Mouse (Mus musculus) liver, embryonic 14.5 days (tissue): Measurements from ENCODE around the gene Nudt22. TPM values are rescaled to one million over a fixed set of nuclear protein-coding genes. Genes with fewer than 3 reads are reported as not detected.

Source experiments
- ATAC-seq: fragments of 200-750 bp; cut with Nextera tagmentation; 2 replicates; pipeline ENCODE4 v1.8.0; 2017; ENCODE audit warnings: moderate number of reproducible peaks, mild to moderate bottlenecking, moderate library complexity; ENCODE audit not compliant: insufficient read depth
- DNase-seq, 3 experiments: peaks; one replicate each; pipeline ENCODE4 v3.0.0-alpha.2; 2012 to 2013; ENCODE audit warnings: low read depth in 3 of 3, low spot score in 3 of 3
- H3K27ac ChIP-seq: fragments of 300-500 bp; sonication (generic); 2 replicates; pipeline ENCODE4 v1.5.1; 2014; ENCODE audit warnings: moderate library complexity, mild to moderate bottlenecking, control low read depth, inconsistent platforms
- H3K27me3 ChIP-seq: fragments of 300-500 bp; sonication (generic); 2 replicates; pipeline ENCODE4 v1.6.1; 2014; ENCODE audit warnings: mild to moderate bottlenecking, low read length, moderate library complexity; ENCODE audit not compliant: control insufficient read depth, insufficient read depth
- H3K36me3 ChIP-seq: fragments of 300-500 bp; sonication (generic); replicated peaks from 2 replicates; pipeline ENCODE4 v1.6.1; 2014; ENCODE audit warnings: low read depth; ENCODE audit not compliant: control insufficient read depth, insufficient read depth
- H3K4me1 ChIP-seq, 2 experiments: fragments of 200-500 bp in 1 of 2; fragments of 300-500 bp in 1 of 2; sonication (generic) in 1 of 2; replicated peaks; 2 replicates each; pipeline ENCODE4 v1.6.1; 2012 to 2014; ENCODE audit warnings: antibody characterized with exemption in 1 of 2, inconsistent platforms in 1 of 2, low read length in 1 of 2; ENCODE audit not compliant: control insufficient read depth in 2 of 2, insufficient read depth in 2 of 2
- H3K4me2 ChIP-seq: fragments of 300-500 bp; sonication (generic); 2 replicates; pipeline ENCODE4 v1.6.1; 2014; ENCODE audit warnings: low read depth, mild to moderate bottlenecking, control low read depth, moderate library complexity
- H3K4me3 ChIP-seq, 2 experiments: fragments of 200-500 bp in 1 of 2; fragments of 300-500 bp in 1 of 2; sonication (generic) in 1 of 2; 2 replicates each; pipeline ENCODE4 v1.5.1; 2012 to 2014; ENCODE audit warnings: low read depth in 2 of 2, low read length in 2 of 2, mild to moderate bottlenecking in 2 of 2, control low read depth in 1 of 2, inconsistent platforms in 1 of 2, moderate library complexity in 1 of 2; ENCODE audit not compliant: insufficient read depth in 1 of 2
- H3K9ac ChIP-seq: fragments of 300-500 bp; sonication (generic); replicated peaks from 2 replicates; pipeline ENCODE4 v1.6.1; 2014; ENCODE audit warnings: mild to moderate bottlenecking, control low read depth, moderate library complexity
- H3K9me3 ChIP-seq: fragments of 300-500 bp; sonication (generic); 2 replicates; pipeline ENCODE4 v1.6.1; 2016; ENCODE audit warnings: low read length, mixed read lengths; ENCODE audit not compliant: control insufficient read depth
- CTCF ChIP-seq: IDR thresholded peaks from 2 replicates; pipeline ENCODE4 v1.5.1; 2016; ENCODE audit warnings: antibody characterized with exemption, low read depth, control low read depth
- EP300 ChIP-seq: IDR thresholded peaks from 2 replicates; pipeline ENCODE4 v1.6.1; 2016; ENCODE audit warnings: antibody characterized with exemption, low read depth
- WGBS: fragments of 180-500 bp; shearing (Covaris S2); extraction: QIAGEN DNeasy Blood & Tissue Kit; methylation state at CpG from one replicate; pipeline ENCODE4 v1.1.7; 2014; ENCODE audit not compliant: insufficient replicate concordance; 5-methylcytosine and 5-hydroxymethylcytosine counted together
- polyA plus RNA-seq, 2 experiments: library from polyadenylated mRNA; depleted of rRNA in 1 of 2; stranded (reverse) in 1 of 2; unstranded in 1 of 2; fragments of >200 nt; fragmentation: Nextera tagmentation in 1 of 2; extraction: Ambion mirVana in 1 of 2; gene quantifications; 2 replicates each; pipeline versions ENCODE4 v1.2.1 to v1.2.3; 2012 to 2014

The Nudt22 gene
- polyA plus RNA-seq, 2 experiments: 6.8 to 9.7 TPM

DNA sequence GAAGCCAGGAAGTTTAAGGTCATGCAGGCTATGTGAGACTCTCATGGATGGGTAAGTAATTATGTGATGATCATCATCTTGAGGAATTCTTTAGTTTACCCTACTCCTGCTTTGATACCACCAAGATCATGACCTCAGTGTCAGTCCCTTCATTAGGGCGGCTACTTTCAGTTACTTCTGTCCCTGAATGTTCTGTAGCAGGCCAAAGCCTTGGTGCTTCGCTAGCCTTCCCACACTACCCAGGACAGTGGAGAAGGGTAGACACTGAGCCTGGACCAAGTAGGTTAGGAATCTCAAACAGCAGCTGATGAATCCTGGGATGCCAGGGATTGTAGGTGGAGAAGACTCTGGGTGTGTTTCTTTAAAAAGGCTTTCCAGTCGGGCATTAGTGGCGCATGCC is 14.5 kb downstream of the Nudt22 start:
- no peak for TF ChIP-seq CTCF
- no peak for TF ChIP-seq EP300
- ATAC-seq (no peak), DNase-seq (no peak)
- 87% methylated on average over 4 of the region's 4 CpGs for WGBS
- H3K9ac ChIP-seq: no peak overlapping the region
- H3K4me3 ChIP-seq: peak overlapping the region in 1 of 2 experiments; percentile 83; a peak in 2 of 4 replicates
- H3K4me1 ChIP-seq: peaks cover 11 to 27% of the 10 kb centered on the region in 2 experiments
- H3K27me3 ChIP-seq: no peaks in the 10 kb centered on the region
- peak overlapping the region; percentile 90 for H3K4me2 ChIP-seq
- H3K27ac ChIP-seq: no peak overlapping the region
- H3K36me3 ChIP-seq: peaks cover 6% of the 10 kb centered on the region
- H3K9me3 ChIP-seq: no peaks in the 10 kb centered on the region

DNA sequence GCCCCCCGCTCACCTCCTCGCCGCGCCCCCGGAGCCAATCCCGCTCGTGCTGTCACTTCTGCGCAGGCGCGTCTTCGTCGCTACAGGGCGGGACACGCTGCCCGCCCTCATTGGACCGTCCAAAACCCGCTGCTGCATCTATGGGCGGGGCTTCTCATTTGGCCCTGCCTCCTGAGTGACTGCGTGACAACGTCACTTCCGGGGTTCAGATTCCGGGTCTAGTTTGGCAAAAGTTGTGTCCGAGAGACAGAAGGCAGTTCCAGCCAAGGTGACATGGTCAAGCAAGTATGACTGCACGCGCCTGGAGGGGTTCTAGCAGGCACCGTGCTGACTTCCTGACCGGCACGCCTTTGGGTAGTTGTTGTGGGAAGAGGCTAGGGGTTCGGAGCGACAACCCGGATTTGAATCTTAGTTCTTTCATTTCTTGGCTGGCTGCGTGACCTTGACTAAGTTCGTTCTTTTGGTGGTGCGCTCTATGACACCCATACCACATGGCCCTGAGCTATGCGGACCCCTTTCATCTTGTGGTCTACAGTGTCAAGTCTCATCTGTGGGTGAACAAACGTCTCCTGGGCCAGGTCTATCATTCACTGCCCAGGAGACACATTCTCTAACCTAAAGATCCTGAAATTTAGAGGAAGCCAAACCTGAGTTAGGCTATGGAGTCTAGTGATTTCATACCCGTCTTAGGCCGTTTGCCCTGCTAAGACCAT is 15.4 kb downstream of the Nudt22 start, which contains the start of gene Fkbp2:
Fkbp2 (minus strand) TSS at position 121 of the 713 bp plus-strand sequence.
- TF ChIP-seq EP300 (no peak), CTCF (no peak)
- H3K27me3 ChIP-seq: no peaks in the 10 kb centered on the region
- H3K36me3 ChIP-seq: peaks cover 6% of the 10 kb centered on the region
- peaks cover 7 to 21% of the 10 kb centered on the region in 2 experiments; a peak in 3 of 4 replicates for H3K4me1 ChIP-seq
- peak within 1 kb of the TSS; percentile 75 for H3K9ac ChIP-seq
- peak within 1 kb of the TSS; percentile 83 to 93 for H3K4me3 ChIP-seq
- H3K9me3 ChIP-seq: no peaks in the 10 kb centered on the region
- WGBS: under 1% methylated on average over 38 of the region's 38 CpGs
- peak within 1 kb of the TSS; percentile 90 for H3K4me2 ChIP-seq
- ATAC-seq: peak; percentile 82
- DNase-seq: peak; percentile 97 to 98 (median 98)
- peak within 1 kb of the TSS; percentile 74 for H3K27ac ChIP-seq

DNA sequence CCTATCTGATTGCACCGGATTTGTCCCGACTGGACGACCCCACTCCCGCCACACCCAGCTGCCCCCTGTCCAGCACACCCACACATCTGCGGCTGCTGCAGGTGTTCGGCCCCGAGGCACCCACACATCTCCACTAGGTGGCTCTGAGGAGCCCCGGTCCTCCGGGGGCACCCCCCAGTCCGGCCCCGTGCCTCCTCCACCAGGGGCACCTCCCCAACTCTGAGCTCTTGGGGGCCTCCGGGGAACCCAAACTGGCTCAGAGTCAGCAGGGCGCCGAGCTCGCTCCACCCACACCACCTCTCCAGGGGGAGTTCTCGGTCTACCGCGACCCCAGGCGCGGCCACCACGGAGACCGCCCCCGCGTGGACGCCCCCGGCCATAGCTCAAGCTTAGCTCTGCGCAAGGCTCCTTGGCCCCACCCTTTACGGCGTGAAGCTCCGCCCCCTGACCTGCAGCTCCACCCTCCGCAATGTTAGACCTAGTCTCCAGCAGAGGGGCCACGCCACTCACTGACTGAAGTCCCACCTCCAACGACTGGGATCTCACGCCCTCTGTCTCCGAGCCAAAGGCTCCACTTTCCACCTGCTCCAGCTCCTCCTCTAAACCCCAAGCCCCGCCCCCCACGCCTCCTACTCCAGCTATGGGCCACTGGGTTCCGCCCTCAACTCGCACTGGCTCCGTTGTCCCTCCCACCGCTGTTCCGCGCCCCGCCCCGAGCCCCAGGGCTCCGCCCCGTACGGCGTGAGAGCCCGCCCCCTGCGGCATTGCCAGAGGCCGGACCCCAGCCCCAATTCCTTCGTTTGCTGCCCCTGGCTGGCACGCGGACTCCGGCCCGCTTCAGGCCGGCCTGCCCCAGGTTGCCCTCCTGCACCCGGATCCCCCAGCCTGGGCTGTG is 16.2 kb downstream of the Nudt22 start:
- DNase-seq (peak; percentile 98), ATAC-seq (peak; percentile 85)
- H3K36me3 ChIP-seq: peaks cover 6% of the 10 kb centered on the region
- peak overlapping the region; percentile 83 to 93 for H3K4me3 ChIP-seq
- peak overlapping the region; percentile 63 for H3K27ac ChIP-seq
- no peaks in the 10 kb centered on the region for H3K9me3 ChIP-seq
- peak overlapping the region; percentile 90 for H3K4me2 ChIP-seq
- peaks cover 7 to 21% of the 10 kb centered on the region in 2 experiments; a peak in 3 of 4 replicates for H3K4me1 ChIP-seq
- TF ChIP-seq EP300 (no peak), CTCF (peak; percentile 82)
- WGBS: under 1% methylated on average over 59 of the region's 59 CpGs
- H3K27me3 ChIP-seq: no peaks in the 10 kb centered on the region
- peak overlapping the region; percentile 75 for H3K9ac ChIP-seq

DNA sequence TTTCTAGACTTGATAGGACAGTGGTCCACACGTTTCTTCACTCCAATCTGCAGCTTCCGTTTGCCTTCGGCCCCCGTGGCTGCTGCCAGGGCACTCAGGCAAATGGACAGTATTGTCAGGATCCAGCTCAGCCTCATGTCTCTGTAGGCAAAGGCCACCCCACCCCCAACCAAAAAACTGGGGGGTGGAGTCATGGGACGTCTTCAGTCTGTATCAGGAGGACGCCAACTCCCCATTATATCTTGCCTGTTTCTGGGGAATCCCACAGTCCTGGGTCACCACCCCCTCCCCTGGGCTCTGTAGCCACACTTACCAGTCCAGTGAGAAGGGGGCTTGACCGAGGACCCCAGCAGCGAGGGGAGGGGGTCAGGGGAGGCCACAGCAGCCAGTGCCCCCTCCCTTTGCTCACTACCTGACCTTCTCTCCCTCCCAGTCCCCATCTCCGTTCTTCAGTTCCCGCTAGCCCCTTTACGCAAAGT is 16.9 kb downstream of the Nudt22 start:
- Histone ChIP-seq H3K4me1 (peaks cover 8 to 22% of the 10 kb centered on the region in 2 experiments), H3K27me3 (no peaks in the 10 kb centered on the region), H3K4me2 (peak overlapping the region; percentile 90), H3K36me3 (peaks cover 6% of the 10 kb centered on the region), H3K4me3 (peak overlapping the region; percentile 70 to 83), H3K27ac (peak overlapping the region; percentile 63), H3K9ac (peak overlapping the region; percentile 70), H3K9me3 (no peaks in the 10 kb centered on the region)
- DNase-seq: peak in 1 of 3 experiments; percentile 59
- WGBS: 5% methylated on average over 11 of the region's 11 CpGs
- TF ChIP-seq EP300: no peak
- ATAC-seq: no peak

- Histone ChIP-seq H3K36me3 (peaks cover 6% of the 10 kb centered on the region), H3K9me3 (no peaks in the 10 kb centered on the region), H3K4me3 (peak overlapping the region; percentile 70 to 83), H3K4me2 (peak overlapping the region; percentile 90), H3K27me3 (no peaks in the 10 kb centered on the region), H3K27ac (peak overlapping the region; percentile 63), H3K9ac (peak overlapping the region; percentile 70), H3K4me1 (peaks cover 12 to 25% of the 10 kb centered on the region in 2 experiments)
- no peak for TF ChIP-seq EP300
- no peak for ATAC-seq
- WGBS: 28% methylated on average over 3 of the region's 3 CpGs
- DNase-seq: no peak
Observed at GRCm38 (mm10) chr19:6978639-6978974, 17.3 kb downstream of the Nudt22 start.
